Mouse (Mus musculus) urinary bladder, postnatal 4 days (tissue): ENCODE results near the gene Slpi.
"Not testable (repeated sequence)": the region's sequence is repeated elsewhere in the genome, so short reads cannot be mapped to it uniquely, and the experiment has no call there.

Source experiments
- DNase-seq, 2 experiments: peaks; one replicate each; pipeline ENCODE4 v3.0.0; 2021 to 2022; ENCODE audit warnings: low spot score in 2 of 2

The Slpi gene

DNA sequence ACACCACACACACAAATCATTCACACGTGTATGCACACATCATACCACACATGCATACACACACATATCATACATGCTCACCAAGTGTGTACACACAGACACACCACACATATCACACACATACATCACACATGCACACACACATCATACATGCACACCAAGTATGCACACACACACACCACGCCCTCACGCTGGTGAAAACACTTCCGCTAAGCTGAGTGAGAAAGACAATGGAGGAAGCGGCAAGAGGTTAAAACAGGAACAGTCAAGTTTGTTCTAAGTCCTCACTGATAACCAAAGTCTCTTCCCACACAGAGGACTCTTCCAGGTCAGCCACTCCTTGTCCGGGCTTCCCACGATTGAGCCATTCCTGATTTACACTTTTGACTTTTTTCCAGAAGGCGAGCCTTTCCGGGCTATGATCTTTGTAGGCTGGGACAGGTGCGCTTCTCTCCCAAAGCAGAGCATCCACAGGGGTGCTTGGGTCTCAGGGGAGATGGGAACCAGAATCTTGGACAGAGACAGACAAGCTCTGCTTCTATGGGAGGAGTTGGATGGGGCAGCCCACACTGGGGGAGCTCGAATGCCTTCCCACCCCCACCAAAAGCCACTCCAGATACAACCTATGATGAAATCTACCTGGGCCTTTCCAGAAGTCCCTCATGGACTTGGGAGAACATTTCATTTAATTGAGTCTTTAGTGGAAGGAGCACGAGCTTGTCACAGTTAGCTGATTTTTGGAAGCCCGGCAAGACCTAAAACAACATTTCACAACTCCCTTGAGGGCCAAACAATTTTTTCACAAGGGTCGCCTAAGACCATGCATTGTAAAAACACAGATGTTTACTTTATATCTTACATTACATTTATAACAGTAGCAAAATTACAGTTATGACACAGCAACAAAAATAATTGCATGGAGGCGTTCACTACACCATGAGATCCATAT is 11.1 kb downstream of the Slpi start:
- no peak for DNase-seq

DNA sequence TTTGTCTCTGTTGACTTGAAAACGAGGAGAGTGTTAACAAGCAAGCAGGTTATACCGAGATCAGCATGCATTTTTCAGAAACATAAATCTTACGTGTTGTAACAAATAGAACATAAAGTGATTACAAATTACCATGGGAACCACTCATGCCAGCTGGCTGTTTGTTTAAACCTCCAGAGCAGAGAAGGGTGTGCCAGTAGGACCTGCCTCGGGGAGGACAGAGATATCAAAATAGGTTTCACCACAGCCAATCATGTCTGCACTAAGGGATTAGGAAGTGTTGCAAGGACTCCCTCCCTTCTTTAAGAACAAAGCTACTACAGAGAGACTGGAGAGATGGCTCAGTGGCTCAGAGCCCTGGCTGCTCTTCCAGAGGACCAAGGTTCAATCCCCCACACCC is 15.7 kb downstream of the Slpi start:
- DNase-seq, result no peak

DNA sequence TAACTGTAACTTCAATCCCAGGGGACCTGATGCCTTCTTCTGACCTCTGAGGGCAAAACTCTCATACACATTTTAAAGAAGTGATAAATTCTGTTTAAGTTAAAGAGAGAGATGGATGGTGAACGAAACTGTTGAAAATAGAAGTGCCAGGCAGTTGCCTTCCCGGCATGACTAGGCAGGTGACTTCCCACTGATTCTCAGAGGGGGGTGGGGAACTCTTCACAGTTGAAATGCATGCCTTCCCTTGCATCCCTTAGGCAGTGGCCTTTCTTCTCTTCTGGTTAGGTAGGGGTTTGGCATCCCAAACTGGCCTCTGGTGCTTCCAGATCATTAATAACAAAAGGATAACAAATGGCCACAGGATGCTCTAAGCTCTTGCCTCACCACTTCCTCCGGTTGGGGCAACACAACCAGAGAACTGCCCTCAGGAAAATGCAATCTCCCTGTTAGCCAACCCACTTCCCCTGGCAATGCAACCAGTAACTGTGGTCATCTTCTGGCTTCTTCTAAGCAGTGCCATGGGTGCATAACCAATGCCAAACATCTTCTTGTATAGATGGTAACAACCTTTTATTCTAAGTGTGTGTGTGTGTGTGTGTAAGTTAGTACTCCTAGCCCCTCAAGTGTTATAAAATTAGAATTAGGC is 16.4 kb downstream of the Slpi start:
- no peak for DNase-seq

DNA sequence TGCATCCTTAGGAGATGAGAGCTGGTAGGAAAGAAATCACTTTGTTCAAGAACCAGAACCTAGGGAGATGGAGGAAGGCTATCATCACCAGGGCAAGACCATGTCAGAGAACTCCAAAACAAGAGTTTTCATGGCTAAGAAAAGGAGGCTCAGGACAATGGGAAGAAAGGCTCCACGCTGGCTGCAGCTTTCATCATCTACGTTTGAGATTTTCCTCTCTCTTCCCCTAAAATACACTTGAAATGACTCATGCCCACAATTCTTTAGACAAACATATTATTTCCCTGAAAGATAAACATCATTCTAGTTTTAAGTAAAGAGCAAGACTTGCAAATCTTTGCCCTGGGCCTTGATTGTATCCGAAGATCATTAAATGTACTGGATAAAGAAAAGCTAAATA is 17.5 kb downstream of the Slpi start:
- no peak for DNase-seq

DNA sequence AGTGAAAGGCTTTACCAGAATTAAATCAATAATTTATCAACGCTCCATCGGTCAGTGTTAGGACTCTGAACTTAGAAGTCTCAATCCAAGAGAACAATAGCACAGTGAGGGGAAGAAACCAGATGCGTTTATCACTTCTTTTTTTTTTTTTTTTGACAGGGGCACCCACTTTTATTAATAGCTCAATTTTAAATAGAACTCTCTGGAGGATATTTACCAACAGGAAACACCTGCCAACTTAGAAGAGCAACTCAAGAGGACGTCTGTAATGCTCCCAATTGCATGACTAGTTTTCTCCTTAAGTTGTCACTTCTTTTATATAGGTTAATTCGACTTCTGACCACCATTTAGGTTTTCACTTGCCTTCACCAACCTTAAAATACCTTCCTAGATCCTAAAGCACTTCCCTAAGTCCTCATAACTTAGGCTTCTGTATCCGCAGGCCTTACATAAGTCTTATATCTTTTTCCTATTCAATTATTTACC is 20.2 kb downstream of the Slpi start:
- DNase-seq, result no peak

DNA sequence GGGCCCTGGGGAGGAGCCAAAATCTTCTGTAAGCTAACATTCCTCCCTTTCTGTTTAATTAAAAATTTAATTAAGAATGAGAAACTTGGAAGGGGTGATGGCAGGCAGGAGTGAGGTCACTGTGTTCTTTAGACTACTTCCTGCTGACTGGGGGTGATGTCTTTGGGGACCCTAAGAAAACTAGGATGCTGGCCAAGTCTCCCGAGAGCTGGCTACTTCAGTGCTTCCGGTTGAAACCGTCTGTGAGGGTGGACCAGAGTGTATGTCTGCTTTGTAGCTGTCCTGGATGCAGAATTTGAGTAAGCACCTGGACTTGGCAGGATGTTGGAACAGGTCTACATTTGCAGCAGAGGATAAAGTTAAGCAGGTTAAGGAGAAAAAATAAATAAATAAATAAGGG is 21.9 kb downstream of the Slpi start:
- DNase-seq, result no peak

DNA sequence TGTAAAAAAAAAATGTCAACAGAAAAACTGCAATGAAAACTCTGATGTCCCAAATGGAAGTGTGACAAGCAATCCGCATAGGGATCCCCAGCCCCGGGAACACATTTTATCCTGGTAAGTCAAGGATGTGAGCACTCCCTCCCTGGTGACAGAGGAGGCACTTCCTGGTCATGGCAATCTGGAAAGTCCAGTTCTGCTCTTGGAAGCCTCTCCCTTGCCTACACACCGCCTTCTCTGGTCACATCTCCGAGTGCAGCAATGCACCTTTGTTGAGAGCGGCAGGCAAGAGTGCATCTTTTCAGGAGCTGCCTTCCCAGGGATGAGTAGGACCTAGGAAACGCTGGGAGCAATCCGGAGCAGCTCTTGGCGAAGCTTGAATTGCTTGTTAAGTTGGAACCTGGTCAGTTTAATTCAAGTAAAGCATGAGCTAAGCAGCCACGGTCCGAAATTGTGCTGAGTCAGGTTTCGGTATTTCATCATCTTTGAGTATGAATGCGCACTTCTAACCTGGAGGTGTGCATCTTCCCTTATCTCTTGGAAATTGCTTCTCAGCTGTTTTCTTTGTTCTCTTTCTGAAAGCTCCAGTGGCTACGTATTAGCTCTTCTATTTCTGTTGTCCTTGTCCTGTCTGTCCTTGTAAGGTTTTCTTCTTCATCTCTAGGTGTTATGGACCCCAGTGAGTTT is 27.8 kb downstream of the Slpi start:
- DNase-seq, result no peak

DNA sequence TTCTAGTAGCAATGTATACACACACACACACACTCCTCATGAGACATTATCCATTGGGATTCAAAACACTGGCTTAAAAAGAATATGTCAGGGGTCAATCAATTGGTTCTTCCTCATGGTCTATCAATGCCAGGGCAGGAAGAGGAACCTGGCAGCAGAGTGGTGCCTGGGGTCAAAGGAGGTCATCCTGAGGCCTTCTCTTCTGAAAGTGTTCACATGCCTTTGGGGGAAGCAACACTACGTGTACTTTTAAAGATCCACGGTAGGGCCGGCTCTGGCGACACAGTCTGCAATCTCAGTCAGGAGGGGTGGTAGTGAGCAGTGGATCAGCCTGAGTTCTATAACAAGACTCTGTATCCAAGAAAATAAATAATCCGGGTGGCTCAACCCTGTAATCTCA is 29.2 kb downstream of the Slpi start:
- no peak for DNase-seq

DNA sequence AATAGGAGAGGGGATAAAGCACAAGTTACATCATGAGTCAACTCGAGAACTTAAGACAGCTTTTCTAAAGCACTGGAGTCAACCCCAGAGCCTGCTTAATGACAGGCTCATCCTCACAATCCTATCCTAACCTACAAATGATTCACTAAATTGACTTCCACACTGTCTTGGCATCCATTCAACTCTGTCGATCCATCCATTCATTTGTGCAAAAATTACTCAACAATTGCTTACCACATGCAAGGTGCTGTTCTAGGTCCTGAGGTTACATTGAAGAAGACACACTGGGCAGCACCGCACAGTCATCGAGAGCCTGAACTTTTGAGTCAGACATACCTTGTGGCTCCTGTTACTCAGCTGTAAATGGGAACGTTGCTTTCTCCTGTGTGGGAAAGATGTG is 29.9 kb downstream of the Slpi start:
- DNase-seq, result no peak

DNA sequence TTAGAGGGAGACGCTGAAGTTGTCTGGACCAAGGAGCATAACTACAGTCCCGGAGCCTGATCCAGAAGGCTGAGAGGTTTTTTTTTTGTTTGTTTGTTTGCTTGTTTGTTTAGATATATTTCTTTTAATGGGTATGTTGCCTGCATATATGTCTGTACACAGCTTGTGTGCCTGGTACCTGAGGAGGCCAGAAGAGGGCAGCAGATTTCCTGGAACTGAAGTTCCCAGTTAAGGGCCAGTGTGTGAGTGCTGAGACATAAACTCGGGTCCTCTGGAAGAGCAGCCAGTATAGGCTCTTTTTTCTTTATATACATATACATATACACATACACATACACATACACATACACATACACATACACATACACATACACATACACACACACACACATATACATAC is 30.5 kb downstream of the Slpi start:
- DNase-seq, result no peak

DNA sequence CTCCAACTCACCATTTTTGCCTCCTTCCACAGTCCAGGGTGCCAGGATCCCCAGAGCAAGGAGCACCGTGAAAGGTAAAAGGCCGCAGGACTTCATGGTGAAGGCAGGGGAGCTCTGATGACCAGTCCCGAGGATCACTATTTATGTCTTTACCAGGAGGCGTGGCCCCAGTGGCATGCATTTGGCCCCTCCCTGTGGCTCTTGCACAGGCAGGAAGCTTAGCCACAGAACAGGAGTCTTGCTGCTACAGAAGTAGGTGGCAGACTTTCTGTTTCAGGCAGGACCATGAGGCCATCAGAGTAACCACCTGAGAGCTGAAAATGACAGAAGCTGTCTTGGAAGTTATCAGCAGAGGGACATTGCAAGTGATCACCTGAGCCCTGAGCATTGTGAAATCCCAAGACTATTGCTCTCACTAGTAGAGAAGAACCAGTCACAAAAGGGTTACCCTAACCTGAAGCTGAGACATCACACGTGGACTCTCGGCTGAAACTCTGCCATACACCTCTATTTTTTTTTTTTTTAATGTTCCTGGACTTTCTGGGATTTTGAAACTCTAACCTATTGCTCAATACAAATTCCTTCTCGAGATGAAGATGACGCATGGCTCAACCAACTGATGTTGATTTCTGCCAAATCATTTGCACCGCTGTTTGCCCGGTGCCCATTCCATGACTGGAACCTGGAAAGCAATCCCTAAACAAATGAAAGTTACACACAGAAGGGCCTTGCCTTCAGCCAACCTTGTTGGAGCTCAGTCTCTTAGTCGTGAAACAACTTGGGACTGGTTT is 32.5 kb downstream of the Slpi start:
- no peak for DNase-seq

DNA sequence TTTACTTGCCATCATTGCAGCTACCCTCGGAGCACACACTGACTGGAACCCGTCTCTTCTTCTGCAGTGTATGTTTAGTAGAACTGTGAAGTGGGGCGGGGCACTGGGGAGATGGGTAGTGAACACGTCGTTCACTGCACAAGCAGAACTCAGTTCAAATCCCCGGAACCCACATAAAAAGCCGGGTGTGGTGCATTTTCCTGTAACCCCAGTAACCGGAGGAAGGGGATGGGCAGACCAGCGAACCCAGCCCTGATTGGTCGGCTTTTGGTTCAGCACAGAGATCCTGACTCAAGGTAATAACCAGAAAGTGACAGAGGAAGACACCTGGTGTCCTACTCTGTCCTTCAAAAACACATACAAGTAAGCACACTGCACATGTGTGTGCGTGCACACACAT is 35.5 kb downstream of the Slpi start:
- DNase-seq, result no peak

DNA sequence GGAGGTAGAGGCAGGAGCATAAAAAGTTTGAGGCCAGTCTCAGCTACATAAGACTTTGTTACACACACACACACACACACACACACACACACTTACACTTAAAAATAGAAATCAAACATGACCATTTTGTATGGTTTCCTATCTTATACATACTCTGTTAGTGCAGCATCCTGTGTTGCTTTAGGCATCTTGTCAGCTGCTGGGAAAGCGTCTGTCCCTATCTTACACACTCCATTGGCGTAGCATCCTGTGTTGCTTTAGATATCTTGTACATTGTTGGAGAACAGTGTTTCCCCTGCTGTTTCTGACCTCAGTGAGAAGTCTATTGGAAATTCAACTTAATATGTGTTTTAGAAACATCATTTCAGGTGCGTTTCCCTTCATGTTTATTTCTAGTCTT is 36.2 kb downstream of the Slpi start:
- DNase-seq, result no peak

DNA sequence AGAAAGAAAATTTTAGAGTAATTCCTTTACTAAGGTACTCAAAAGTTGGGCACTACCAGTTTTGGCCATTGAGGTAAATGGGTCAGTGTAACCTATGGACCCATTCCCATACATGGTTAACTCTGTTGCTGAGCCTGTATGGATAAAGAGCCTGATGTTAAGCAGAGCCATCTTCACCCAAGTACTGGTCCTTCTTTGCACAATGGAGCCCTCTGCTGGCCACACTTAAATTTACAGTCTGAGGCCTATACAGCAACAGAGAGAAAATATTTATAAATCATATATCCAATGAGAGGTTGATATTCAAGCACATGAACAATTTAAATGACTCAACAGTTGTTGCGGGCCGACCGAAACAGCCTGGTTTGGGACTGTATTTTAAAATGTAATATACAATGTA is 39.9 kb downstream of the Slpi start:
- no peak for DNase-seq

DNA sequence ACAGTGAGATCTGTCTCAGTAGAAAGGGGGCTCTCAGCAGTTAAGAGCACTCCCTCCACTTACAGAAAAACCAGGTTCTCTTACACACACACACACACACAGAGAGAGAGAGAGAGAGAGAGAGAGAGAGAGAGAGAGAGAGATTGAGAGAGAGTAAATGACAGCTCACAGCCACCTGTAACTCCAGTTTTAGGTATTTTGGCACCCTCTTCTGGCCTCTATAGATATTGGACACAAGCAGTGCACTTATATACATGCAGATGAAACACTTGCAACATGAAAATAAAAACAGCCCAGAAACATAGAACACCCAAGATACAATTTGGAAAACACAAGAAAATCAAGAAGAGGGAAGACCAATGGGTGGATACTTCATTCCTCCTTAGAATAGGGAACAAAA is 41.2 kb downstream of the Slpi start:
- not testable (repeated sequence) for DNase-seq

DNA sequence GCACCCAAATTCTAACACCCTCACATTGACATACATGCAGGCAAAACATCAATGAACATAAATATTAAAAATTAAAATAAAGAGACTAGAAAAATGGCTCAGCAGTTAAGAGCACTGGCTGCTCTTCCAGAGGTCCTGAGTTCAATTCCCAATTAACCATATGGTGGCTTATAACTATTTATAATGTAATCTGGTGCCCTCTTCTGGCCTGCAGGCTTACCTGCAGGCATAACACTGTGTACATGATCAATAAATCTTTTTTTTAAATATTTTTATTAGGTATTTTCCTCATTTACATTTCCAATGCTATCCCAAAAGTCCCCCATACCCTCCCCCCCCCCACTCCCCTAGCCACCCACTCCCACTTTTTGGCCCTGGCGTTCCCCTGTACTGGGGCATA is 45.2 kb downstream of the Slpi start:
- DNase-seq, result not testable (repeated sequence)

DNA sequence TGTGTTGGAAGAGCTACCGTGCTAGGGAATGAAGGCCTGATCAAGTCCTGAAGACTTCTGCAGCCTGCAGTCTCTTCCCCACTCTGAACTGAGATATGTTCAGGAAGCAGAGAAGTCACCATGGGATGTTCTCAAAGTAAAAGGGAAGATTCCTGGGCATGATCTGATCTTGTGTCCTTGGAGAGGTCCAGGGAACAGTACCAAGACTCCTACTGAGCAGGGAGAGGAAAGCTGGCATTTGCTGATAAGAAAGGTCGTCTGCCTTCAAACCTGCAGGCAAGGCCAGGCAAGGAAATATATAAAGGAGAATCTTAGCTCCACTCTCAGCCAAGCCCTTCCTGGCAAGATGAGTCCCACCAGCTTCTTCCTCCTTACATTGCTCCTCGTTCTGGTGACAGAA is 56.5 kb downstream of the Slpi start, which contains the start of gene Svs5:
Gene Svs5 (plus strand): TSS at position 301 of the 400 bp plus-strand sequence.
- not testable (repeated sequence) for DNase-seq

DNA sequence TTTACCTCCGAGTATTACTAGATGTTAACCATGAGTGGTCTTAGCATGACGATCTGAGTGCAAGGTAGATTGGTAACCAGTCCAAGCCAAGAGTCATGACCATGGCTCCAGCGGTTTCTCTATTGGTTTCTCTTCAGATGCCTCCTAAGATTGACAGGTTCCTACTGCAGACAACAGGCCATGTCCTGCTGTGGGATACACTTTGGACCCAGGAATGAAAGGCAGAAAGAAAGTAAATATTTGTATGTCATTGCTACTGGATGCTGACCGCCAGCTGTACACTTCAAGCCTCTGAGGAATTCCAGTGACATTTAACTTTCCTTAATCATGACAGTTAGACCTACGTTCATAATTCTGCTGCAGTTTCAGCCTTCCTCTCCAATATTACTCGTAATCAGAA is 67.9 kb downstream of the Slpi start:
- no peak for DNase-seq

DNA sequence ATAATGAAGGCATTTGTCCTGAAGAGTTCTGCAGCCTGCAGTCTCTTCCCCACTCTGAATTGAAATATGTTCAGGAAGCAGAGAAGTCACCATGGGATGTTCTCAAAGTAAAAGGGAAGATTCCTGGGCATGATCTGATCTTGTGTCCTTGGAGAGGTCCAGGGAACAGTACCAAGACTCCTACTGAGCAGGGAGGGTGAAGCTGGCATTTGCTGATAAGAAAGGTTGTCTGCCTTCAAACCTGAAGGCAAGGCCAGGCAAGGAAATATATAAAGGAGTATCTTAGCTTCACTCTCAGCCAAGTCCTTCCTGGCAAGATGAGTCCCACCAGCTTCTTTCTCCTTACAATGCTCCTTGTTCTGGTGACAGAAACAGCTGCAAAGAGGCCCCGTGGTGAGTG is 72.4 kb downstream of the Slpi start, which contains the start of gene Svs6:
Gene Svs6 (plus strand): TSS at position 301 of the 400 bp plus-strand sequence.
- not testable (repeated sequence) for DNase-seq

DNA sequence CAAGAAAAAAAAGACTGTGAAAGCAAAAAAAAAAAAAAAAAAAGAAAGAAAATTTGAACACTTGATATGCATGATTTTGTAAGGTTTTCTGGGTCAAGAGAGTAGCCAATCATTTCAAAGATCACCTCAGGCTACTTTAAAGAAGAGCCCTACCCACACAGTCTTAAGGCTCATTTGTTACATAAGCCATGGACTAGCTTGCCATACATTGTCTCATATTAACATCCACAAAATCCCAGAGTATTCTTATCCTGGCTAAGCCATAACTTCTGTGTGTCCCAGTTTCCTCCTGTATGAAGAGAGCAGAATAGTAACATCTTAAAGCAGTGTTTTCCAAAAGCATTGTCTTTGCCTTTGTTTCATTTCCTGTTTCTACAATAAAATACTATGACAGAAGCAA is 73.4 kb downstream of the Slpi start:
- not testable (repeated sequence) for DNase-seq

DNA sequence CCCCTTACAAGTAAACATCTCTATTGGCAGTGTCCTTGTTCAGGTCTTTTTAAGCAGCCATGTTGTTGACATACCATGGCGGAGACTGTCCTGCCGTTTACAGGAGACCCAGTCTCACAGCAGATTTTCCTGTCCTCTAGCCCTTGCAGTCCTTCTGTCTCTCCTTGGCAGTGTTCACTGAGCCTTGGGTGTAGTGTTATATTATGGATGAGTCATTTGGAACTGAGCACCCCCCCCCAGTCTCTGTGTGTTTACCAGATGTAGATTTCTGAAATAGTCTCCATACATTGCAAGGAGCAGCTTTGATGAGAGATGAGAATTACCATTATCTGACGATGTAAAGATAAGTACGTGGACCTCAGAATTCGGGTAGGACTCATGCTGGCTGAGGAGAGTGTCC is 76.3 kb downstream of the Slpi start:
- DNase-seq, result no peak
